Mouse (Mus musculus): ENCODE data around the gene Usp24. TPM values are rescaled to one million over a fixed set of nuclear protein-coding genes. Genes with fewer than 3 reads are reported as not detected.

The Usp24 gene
- total RNA-seq, 2 experiments from 2014 or later: 43.1 to 44.0 TPM

GRCm38 (mm10) chr4:106296412-106297086 is 19.5 kb upstream of the Usp24 start:
- no peak for TF ChIP-seq CTCF (IDR thresholded peaks at IDR 0.05)
- no peak overlapping the region for H3K27ac ChIP-seq
- intact Hi-C loops (cut with DNase I): no loop called here
- DNase-seq (ENCODE audit: extremely low spot score in 1 of 2, low spot score in 2 of 2): no peak
- no peak overlapping the region for H3K4me3 ChIP-seq

GRCm38 (mm10) chr4:106301346-106301745 is 14.7 kb upstream of the Usp24 start:
- TF ChIP-seq CTCF (IDR thresholded peaks at IDR 0.05): no peak
- Histone ChIP-seq H3K4me3 (no peak overlapping the region), H3K27ac (no peak overlapping the region)
- intact Hi-C loops (cut with DNase I): no loop called here
- no peak for DNase-seq (ENCODE audit: extremely low spot score in 1 of 2, low spot score in 2 of 2)

GRCm38 (mm10) chr4:106308090-106308489 is 7.9 kb upstream of the Usp24 start:
- Histone ChIP-seq H3K4me3 (no peak overlapping the region), H3K27ac (no peak overlapping the region)
- intact Hi-C loops (cut with DNase I): no loop called here
- no peak for TF ChIP-seq CTCF (IDR thresholded peaks at IDR 0.05)
- DNase-seq (ENCODE audit: extremely low spot score in 1 of 2, low spot score in 2 of 2): no peak

- no peak overlapping the region for H3K27ac ChIP-seq
- no peak for TF ChIP-seq CTCF (IDR thresholded peaks at IDR 0.05)
- H3K4me3 ChIP-seq: no peak overlapping the region
- no peak for DNase-seq (ENCODE audit: extremely low spot score in 1 of 2, low spot score in 2 of 2)
- intact Hi-C loops (cut with DNase I): no loop called here
Measured at GRCm38 (mm10) chr4:106312651-106313050, 3.4 kb upstream of the Usp24 start.

- intact Hi-C loops (cut with DNase I): no loop called here
- no peak for DNase-seq (ENCODE audit: extremely low spot score in 1 of 2, low spot score in 2 of 2)
- TF ChIP-seq CTCF (IDR thresholded peaks at IDR 0.05): no peak
- Histone ChIP-seq H3K27ac (no peak overlapping the region), H3K4me3 (no peak overlapping the region)
Measured at GRCm38 (mm10) chr4:106313070-106313469, 2.9 kb upstream of the Usp24 start.

GRCm38 (mm10) chr4:106313874-106314273 is 2.1 kb upstream of the Usp24 start:
- no peak for TF ChIP-seq CTCF (IDR thresholded peaks at IDR 0.05)

GRCm38 (mm10) chr4:106314291-106314690 is 1.7 kb upstream of the Usp24 start:
- intact Hi-C loops (cut with DNase I): no loop called here
- no peak overlapping the region for H3K4me3 ChIP-seq
- TF ChIP-seq CTCF (IDR thresholded peaks at IDR 0.05): no peak
- no peak for DNase-seq (ENCODE audit: extremely low spot score in 1 of 2, low spot score in 2 of 2)
- H3K27ac ChIP-seq: no peak overlapping the region

More at GRCm38 (mm10) chr4:106313874-106314273, 2.1 kb upstream of the Usp24 start:
- no peak overlapping the region for H3K27ac ChIP-seq
- H3K4me3 ChIP-seq: no peak overlapping the region
- intact Hi-C loops (cut with DNase I): no loop called here
- DNase-seq (ENCODE audit: extremely low spot score in 1 of 2, low spot score in 2 of 2): no peak

GRCm38 (mm10) chr4:106316351-106317178 is 552 bp downstream of the Usp24 start:
- Histone ChIP-seq H3K4me3 (peak overlapping the region; percentile 95), H3K27ac (peak overlapping the region; percentile 92)
- intact Hi-C loops (cut with DNase I): loop anchor here (2.0 kb wide), 2 partner anchors 54 to 88 kb away; no protein-coding TSS in a partner anchor
- no peak for TF ChIP-seq CTCF (IDR thresholded peaks at IDR 0.05)
- peak in 1 of 2 experiments; percentile 44 for DNase-seq (ENCODE audit: extremely low spot score in 1 of 2, low spot score in 2 of 2)

GRCm38 (mm10) chr4:106317179-106318055 is 1.4 kb downstream of the Usp24 start:
- no peak for DNase-seq (ENCODE audit: extremely low spot score in 1 of 2, low spot score in 2 of 2)
- no peak for TF ChIP-seq CTCF (IDR thresholded peaks at IDR 0.05)
- intact Hi-C loops (cut with DNase I): loop anchor here (2.0 kb wide), 2 partner anchors 55 to 89 kb away; no protein-coding TSS in a partner anchor
- peak overlapping the region; percentile 92 for H3K27ac ChIP-seq
- peak overlapping the region; percentile 95 for H3K4me3 ChIP-seq

- Histone ChIP-seq H3K27ac (peak overlapping the region; percentile 92), H3K4me3 (peak overlapping the region; percentile 95)
- intact Hi-C loops (cut with DNase I): no loop called here
- TF ChIP-seq CTCF (IDR thresholded peaks at IDR 0.05): no peak
- no peak for DNase-seq (ENCODE audit: extremely low spot score in 1 of 2, low spot score in 2 of 2)
Measured at GRCm38 (mm10) chr4:106318208-106318607, 2.2 kb downstream of the Usp24 start.

- no peak overlapping the region; the same call in 1 of the 2 replicates for H3K27ac ChIP-seq
- H3K4me3 ChIP-seq: no peak overlapping the region
- no peak for DNase-seq (ENCODE audit: extremely low spot score in 1 of 2, low spot score in 2 of 2)
- intact Hi-C loops (cut with DNase I): no loop called here
- no peak for TF ChIP-seq CTCF (IDR thresholded peaks at IDR 0.05)
Measured at GRCm38 (mm10) chr4:106318976-106319375, 3.0 kb downstream of the Usp24 start.

Measured in left cerebral cortex, adult 2 months (tissue).